Mouse (Mus musculus): ENCODE results near the gene Oosp2. TPM values are rescaled to one million over a fixed set of nuclear protein-coding genes. Genes with fewer than 3 reads are reported as not detected.

The Oosp2 gene
- total RNA-seq (2021), result not detected
- long read RNA-seq, experiment 1, result 0 reads
- long read RNA-seq, experiment 2, result 0 reads

- no peak for TF ChIP-seq CTCF (IDR thresholded peaks at IDR 0.05)
- intact Hi-C loops (cut with DNase I), result no loop called here
Measured at GRCm38 (mm10) chr19:11660459-11660858, at the start of gene Oosp2. Gene Oosp2, minus strand, starts transcription at chr19:11660559.

GRCm38 (mm10) chr19:11698342-11698741 is 38.0 kb upstream of the Oosp2 start:
- no peak for DNase-seq
- Histone ChIP-seq H3K27ac (no peak overlapping the region), H3K4me3 (no peak overlapping the region)
- no peak for TF ChIP-seq CTCF (IDR thresholded peaks at IDR 0.05)
- intact Hi-C loops (cut with DNase I), result no loop called here

More at GRCm38 (mm10) chr19:11660459-11660858, at the start of gene Oosp2:
- Histone ChIP-seq H3K27ac (no peak within 1 kb of the TSS), H3K4me3 (no peak within 1 kb of the TSS)
- DNase-seq, result no peak

- no peak for TF ChIP-seq CTCF (IDR thresholded peaks at IDR 0.05)
- intact Hi-C loops (cut with DNase I), result no loop called here
Measured at GRCm38 (mm10) chr19:11696755-11697154, 36.4 kb upstream of the Oosp2 start, which contains the start of gene Oosp3. Gene Oosp3, plus strand, starts transcription at chr19:11697055.

GRCm38 (mm10) chr19:11691454-11691853 is 31.1 kb upstream of the Oosp2 start:
- intact Hi-C loops (cut with DNase I), result no loop called here
- H3K27ac ChIP-seq, result no peak overlapping the region
- TF ChIP-seq CTCF (IDR thresholded peaks at IDR 0.05), result no peak
- no peak for DNase-seq
- H3K4me3 ChIP-seq, result no peak overlapping the region

More at GRCm38 (mm10) chr19:11696755-11697154, 36.4 kb upstream of the Oosp2 start, which contains the start of gene Oosp3:
- Histone ChIP-seq H3K4me3 (no peak within 1 kb of the TSS), H3K27ac (no peak within 1 kb of the TSS)
- DNase-seq, result no peak

GRCm38 (mm10) chr19:11690839-11691238 is 30.5 kb upstream of the Oosp2 start, which contains the start of gene Oosp1:
Gene Oosp1, minus strand, starts transcription at chr19:11691150.
- Histone ChIP-seq H3K27ac (no peak within 1 kb of the TSS), H3K4me3 (no peak within 1 kb of the TSS)
- no peak for TF ChIP-seq CTCF (IDR thresholded peaks at IDR 0.05)
- intact Hi-C loops (cut with DNase I), result no loop called here
- no peak for DNase-seq

- no peak for DNase-seq
- intact Hi-C loops (cut with DNase I), result no loop called here
- TF ChIP-seq CTCF (IDR thresholded peaks at IDR 0.05), result no peak
- Histone ChIP-seq H3K27ac (no peak overlapping the region), H3K4me3 (no peak overlapping the region)
Measured at GRCm38 (mm10) chr19:11661562-11661961, 1.2 kb upstream of the Oosp2 start.

- no peak for DNase-seq
Measured at GRCm38 (mm10) chr19:11659142-11659541, 1.2 kb downstream of the Oosp2 start.

GRCm38 (mm10) chr19:11649564-11649963 is 10.8 kb downstream of the Oosp2 start:
- Histone ChIP-seq H3K27ac (no peak overlapping the region), H3K4me3 (no peak overlapping the region)
- intact Hi-C loops (cut with DNase I), result no loop called here
- no peak for TF ChIP-seq CTCF (IDR thresholded peaks at IDR 0.05)
- DNase-seq, result no peak

More at GRCm38 (mm10) chr19:11659142-11659541, 1.2 kb downstream of the Oosp2 start:
- Histone ChIP-seq H3K27ac (no peak overlapping the region), H3K4me3 (no peak overlapping the region)
- no peak for TF ChIP-seq CTCF (IDR thresholded peaks at IDR 0.05)
- intact Hi-C loops (cut with DNase I), result no loop called here

GRCm38 (mm10) chr19:11646166-11646565 is 14.2 kb downstream of the Oosp2 start:
- no peak overlapping the region for H3K27ac ChIP-seq
- no peak overlapping the region for H3K4me3 ChIP-seq
- no peak for DNase-seq
- no peak for TF ChIP-seq CTCF (IDR thresholded peaks at IDR 0.05)
- intact Hi-C loops (cut with DNase I), result no loop called here

- no peak for TF ChIP-seq CTCF (IDR thresholded peaks at IDR 0.05)
- Histone ChIP-seq H3K4me3 (no peak within 1 kb of the TSS), H3K27ac (no peak within 1 kb of the TSS)
- intact Hi-C loops (cut with DNase I), result no loop called here
- no peak for DNase-seq
Measured at GRCm38 (mm10) chr19:11640732-11641131, 19.6 kb downstream of the Oosp2 start, which contains the start of gene Ms4a3. Gene Ms4a3, minus strand, starts transcription at chr19:11640851.

GRCm38 (mm10) chr19:11639038-11639437 is 21.3 kb downstream of the Oosp2 start:
- intact Hi-C loops (cut with DNase I), result no loop called here
- no peak for DNase-seq
- no peak for TF ChIP-seq CTCF (IDR thresholded peaks at IDR 0.05)
- Histone ChIP-seq H3K27ac (no peak overlapping the region), H3K4me3 (no peak overlapping the region)

- intact Hi-C loops (cut with DNase I), result no loop called here
- Histone ChIP-seq H3K4me3 (no peak overlapping the region), H3K27ac (no peak overlapping the region)
- no peak for DNase-seq
- TF ChIP-seq CTCF (IDR thresholded peaks at IDR 0.05), result no peak
Measured at GRCm38 (mm10) chr19:11635572-11635971, 24.8 kb downstream of the Oosp2 start.

- Histone ChIP-seq H3K27ac (no peak overlapping the region), H3K4me3 (no peak overlapping the region)
- DNase-seq, result no peak
- TF ChIP-seq CTCF (IDR thresholded peaks at IDR 0.05), result no peak
- intact Hi-C loops (cut with DNase I), result no loop called here
Measured at GRCm38 (mm10) chr19:11634330-11634729, 26.0 kb downstream of the Oosp2 start.

- no peak overlapping the region for H3K4me3 ChIP-seq
- intact Hi-C loops (cut with DNase I), result no loop called here
- H3K27ac ChIP-seq, result no peak overlapping the region
- no peak for DNase-seq
- no peak for TF ChIP-seq CTCF (IDR thresholded peaks at IDR 0.05)
Measured at GRCm38 (mm10) chr19:11633732-11634131, 26.6 kb downstream of the Oosp2 start.

Data from gastrocnemius, adult 2 months (tissue).